Mouse (Mus musculus) thymus, adult 2 months (tissue): ENCODE measurements around the gene Slc25a24.

Experiments
- CTCF ChIP-seq: fragments of 200-500 bp; IDR thresholded peaks from 2 replicates; pipeline ENCODE4 v1.5.1; 2012; ENCODE audit warnings: mild to moderate bottlenecking, control low read depth, low read length, moderate library complexity, borderline replicate concordance; ENCODE audit not compliant: control insufficient read depth, poor library complexity, insufficient read depth; ENCODE audit errors: extremely low read depth
- POLR2A ChIP-seq: fragments of 200-500 bp; IDR thresholded peaks from 2 replicates; pipeline ENCODE4 v1.6.1; 2012; ENCODE audit warnings: mild to moderate bottlenecking, low read length, control low read depth, moderate library complexity; ENCODE audit not compliant: control insufficient read depth, poor library complexity, insufficient read depth; ENCODE audit errors: extremely low read depth

DNA sequence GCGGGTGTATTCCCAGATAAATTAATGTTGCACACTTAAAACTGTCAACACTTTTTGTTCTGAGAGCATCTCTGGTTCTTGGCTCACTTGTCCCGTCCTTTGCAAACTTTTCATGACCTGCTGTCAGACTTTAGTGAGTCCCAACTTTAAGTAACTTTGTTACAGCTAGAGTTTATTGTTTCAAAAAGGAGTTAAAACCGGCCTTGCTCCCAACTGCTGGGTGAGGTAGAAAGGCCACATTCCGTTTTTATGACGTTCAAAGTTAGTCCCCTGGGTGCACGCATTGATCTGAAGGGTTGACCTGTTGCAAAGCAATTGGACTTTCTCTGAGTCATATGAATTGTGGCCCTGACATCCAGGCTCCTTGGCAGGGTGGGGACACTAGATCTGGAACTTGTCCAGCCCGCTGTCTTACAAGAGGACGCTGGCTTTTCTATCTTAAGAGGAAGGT lies 607 bp downstream of the Slc25a24 start:
- TF ChIP-seq CTCF (no peak), POLR2A (no peak)
